Mouse (Mus musculus) bone marrow macrophage, adult 2 months (primary cell): ENCODE results near the gene Adamts9.

Experiments
- CTCF ChIP-seq: IDR thresholded peaks from 2 replicates; pipeline ENCODE4 v1.5.1; 2012; ENCODE audit warnings: low read depth, mild to moderate bottlenecking, low read length, moderate library complexity
- POLR2A ChIP-seq: IDR thresholded peaks from 2 replicates; pipeline ENCODE4 v1.6.1; 2012; ENCODE audit warnings: mild to moderate bottlenecking, low read depth, low read length, borderline replicate concordance

GRCm38 (mm10) chr6:92921843-92922242, 21.4 kb downstream of the Adamts9 start:
- no peak for TF ChIP-seq POLR2A
- TF ChIP-seq CTCF, result no peak
